Mouse (Mus musculus) hindbrain, embryonic 11.5 days (tissue): ENCODE measurements around the gene Gnmt. TPM values are rescaled to one million over a fixed set of nuclear protein-coding genes. Genes with fewer than 3 reads are reported as not detected.

Source experiments
- ATAC-seq: fragments of 200-750 bp; cut with Nextera tagmentation; 2 replicates; pipeline ENCODE4 v1.8.0; 2017; ENCODE audit warnings: mild to moderate bottlenecking, moderate TSS enrichment, moderate library complexity; ENCODE audit not compliant: low FRiP score
- DNase-seq: peaks from one replicate; pipeline ENCODE4 v3.0.0-alpha.2; 2015; ENCODE audit warnings: low spot score
- H3K27ac ChIP-seq: fragments of 300-500 bp; sonication (generic); 2 replicates; pipeline ENCODE4 v1.5.1; 2014; ENCODE audit warnings: mild to moderate bottlenecking, low read depth, low read length
- H3K27me3 ChIP-seq: fragments of 300-500 bp; sonication (generic); 2 replicates; pipeline ENCODE4 v1.6.1; 2014; ENCODE audit warnings: mild to moderate bottlenecking, low read length, moderate library complexity, mixed read lengths; ENCODE audit not compliant: control insufficient read depth, insufficient read depth
- H3K36me3 ChIP-seq: fragments of 300-500 bp; sonication (generic); 2 replicates; pipeline ENCODE4 v1.6.1; 2014; ENCODE audit warnings: mild to moderate bottlenecking, low read length, moderate library complexity, mixed read lengths; ENCODE audit not compliant: control insufficient read depth, insufficient read depth
- H3K4me1 ChIP-seq: fragments of 300-500 bp; sonication (generic); replicated peaks from 2 replicates; pipeline ENCODE4 v1.6.1; 2014; ENCODE audit warnings: low read length, mixed read lengths; ENCODE audit not compliant: control insufficient read depth, insufficient read depth
- H3K4me2 ChIP-seq: fragments of 300-500 bp; sonication (generic); replicated peaks from 2 replicates; pipeline ENCODE4 v1.6.1; 2014; ENCODE audit warnings: mild to moderate bottlenecking, low read depth, low read length
- H3K4me3 ChIP-seq: fragments of 300-500 bp; sonication (generic); 2 replicates; pipeline ENCODE4 v1.5.1; 2014; ENCODE audit warnings: low read depth, low read length
- H3K9ac ChIP-seq: fragments of 300-500 bp; sonication (generic); 2 replicates; pipeline ENCODE4 v1.6.1; 2014; ENCODE audit warnings: low read depth, low read length
- H3K9me3 ChIP-seq: fragments of 300-500 bp; sonication (generic); 2 replicates; pipeline ENCODE4 v1.6.1; 2016; ENCODE audit warnings: low read length; ENCODE audit not compliant: control insufficient read depth
- WGBS: fragments of 180-500 bp; shearing (Covaris S2); extraction: QIAGEN DNeasy Blood & Tissue Kit; methylation state at CpG from one replicate; pipeline ENCODE4 v1.1.7; 2014; 5-methylcytosine and 5-hydroxymethylcytosine counted together
- polyA plus RNA-seq: library from polyadenylated mRNA; unstranded; fragments of >200 nt; fragmentation: Nextera tagmentation; extraction: Ambion mirVana; gene quantifications from 2 replicates; pipeline ENCODE4 v1.2.1, GENCODE M21; 2014

The Gnmt gene
- polyA plus RNA-seq, 1 experiment from 2014 or later, result 0.48 TPM

DNA sequence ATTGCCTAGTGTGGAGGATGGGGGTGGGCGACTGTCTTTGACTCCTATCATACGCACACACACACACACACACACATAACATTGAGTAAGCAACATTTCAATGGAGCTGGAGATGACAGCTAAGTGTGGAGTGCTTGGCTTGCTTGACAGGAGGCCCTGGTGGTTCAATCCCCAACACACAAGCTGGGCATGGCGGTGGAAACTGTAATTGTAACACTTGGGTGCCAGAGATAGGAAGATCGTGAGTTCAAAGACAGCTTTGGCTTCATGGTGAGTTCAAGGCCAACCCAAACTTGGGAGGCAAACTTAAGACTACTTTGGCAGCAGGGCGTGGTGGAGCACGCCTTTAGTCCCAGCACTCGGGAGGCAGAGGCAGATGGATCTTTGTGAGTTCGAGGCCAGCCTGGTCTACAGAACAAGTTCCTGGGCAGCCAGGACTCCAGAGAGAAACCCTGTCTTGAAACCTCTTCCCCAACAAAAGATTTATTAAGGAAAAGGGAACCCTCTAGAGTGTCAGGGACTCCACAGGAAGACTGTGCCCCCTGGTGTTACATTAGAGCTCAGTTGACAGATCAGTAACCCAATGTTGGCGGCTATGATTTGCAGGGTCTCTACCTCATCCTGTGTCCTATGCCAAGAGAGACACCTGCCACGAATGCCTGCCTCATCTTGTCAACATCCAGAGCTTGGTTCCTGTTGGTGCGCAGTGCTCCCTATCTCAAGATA lies 14.0 kb downstream of the Gnmt start:
- Histone ChIP-seq H3K27ac (no peak overlapping the region), H3K4me3 (no peak overlapping the region), H3K36me3 (0 out of 2 replicates have a peak, but pooled peaks cover 2% of the 10 kb centered on the region), H3K9me3 (no peaks in the 10 kb centered on the region), H3K4me2 (no peak overlapping the region), H3K27me3 (no peaks in the 10 kb centered on the region), H3K4me1 (peaks cover 4% of the 10 kb centered on the region), H3K9ac (no peak overlapping the region)
- ATAC-seq (no peak), DNase-seq (no peak)
- WGBS, result 96% methylated on average over 11 of the region's 11 CpGs

DNA sequence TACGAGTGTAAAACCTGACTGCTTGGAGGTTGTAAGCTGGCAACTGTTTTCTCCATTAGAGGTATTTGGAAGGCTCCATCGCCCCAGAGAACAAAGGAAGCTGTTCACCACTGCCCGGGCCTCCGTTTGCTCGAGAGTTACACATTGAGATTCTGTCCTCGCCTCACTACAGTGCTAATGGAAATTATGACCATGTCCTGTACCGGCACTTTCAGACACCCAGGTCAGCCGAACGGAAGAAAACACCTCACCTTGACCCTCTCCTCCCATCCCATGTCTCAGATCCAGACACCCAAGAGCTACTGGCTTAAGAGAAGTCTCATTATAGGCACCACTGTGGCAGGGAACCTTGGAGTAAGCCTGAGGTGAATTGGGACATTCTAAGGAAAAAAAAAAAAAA lies 15.1 kb downstream of the Gnmt start:
- DNase-seq (no peak), ATAC-seq (no peak)
- Histone ChIP-seq H3K27me3 (no peaks in the 10 kb centered on the region), H3K36me3 (0 out of 2 replicates have a peak, but pooled peaks cover 2% of the 10 kb centered on the region), H3K4me2 (no peak overlapping the region), H3K27ac (no peak overlapping the region), H3K4me3 (no peak overlapping the region), H3K9ac (no peak overlapping the region), H3K4me1 (peaks cover 4% of the 10 kb centered on the region), H3K9me3 (no peaks in the 10 kb centered on the region)
- 91% methylated on average over 9 of the region's 9 CpGs for WGBS

DNA sequence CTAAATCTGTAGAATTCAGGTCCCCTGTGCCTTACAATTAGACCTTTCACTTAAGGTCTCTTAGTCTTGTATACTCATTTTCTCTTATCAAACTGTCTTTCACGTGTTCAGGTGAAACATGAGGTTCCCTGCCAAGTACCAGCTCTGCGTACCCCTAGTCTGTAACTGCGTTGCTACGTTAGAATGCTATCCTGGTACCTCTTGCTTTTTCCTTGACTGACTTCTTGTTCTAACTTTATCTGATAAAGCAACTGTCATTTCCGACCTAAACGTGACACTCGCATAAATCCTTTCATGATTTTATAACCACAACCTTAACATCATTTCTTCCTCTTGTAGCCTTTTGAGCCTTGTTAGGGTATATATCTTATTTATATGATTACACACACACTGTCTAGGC lies 16.5 kb downstream of the Gnmt start:
- H3K4me3 ChIP-seq, result peak overlapping the region; percentile 92
- 78% methylated on average over 7 of the region's 7 CpGs for WGBS
- no peak for DNase-seq
- no peak overlapping the region for H3K27ac ChIP-seq
- H3K27me3 ChIP-seq, result no peaks in the 10 kb centered on the region
- peak overlapping the region; percentile 87 for H3K9ac ChIP-seq
- peak overlapping the region; percentile 99 for H3K4me2 ChIP-seq
- H3K36me3 ChIP-seq, result 0 out of 2 replicates have a peak, but pooled peaks cover 2% of the 10 kb centered on the region
- no peaks in the 10 kb centered on the region for H3K9me3 ChIP-seq
- ATAC-seq, result no peak
- H3K4me1 ChIP-seq, result peaks cover 4% of the 10 kb centered on the region

- ATAC-seq, result peak; percentile 67
- H3K9ac ChIP-seq, result peak overlapping the region; percentile 87
Measured at GRCm38 (mm10) chr17:46711612-46712271, 17.2 kb downstream of the Gnmt start.

DNA sequence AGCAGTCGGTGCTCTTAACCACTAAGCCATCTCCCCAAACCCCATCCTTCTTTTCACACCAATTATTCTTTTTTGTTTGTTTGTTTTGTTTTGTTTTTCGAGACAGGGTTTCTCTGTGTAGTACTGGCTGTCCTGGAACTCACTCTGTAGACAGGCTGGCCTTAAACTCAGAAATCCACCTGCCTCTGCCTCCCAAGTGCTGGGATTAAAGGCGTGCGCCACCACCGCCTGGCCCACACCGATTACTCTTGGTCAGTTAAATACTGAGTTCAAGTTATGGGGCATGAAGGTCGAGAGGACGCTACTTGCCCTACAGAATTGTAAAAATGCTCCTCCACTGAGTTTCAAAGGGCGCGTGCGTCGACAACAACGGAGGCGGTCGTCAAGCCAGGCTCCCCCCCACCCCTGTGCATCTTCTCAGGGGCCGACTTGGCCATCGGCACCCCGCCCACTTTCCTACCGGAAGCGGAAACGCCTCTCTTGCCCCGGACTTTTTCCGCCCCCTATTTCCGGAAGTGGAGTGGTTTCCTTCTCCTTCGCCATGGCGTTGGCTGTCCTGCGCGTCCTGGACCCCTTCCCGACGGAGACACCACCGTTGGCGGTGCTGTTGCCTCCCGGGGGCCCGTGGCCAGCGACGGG lies 17.9 kb downstream of the Gnmt start, which contains the start of gene Pex6:
Pex6 (plus strand) TSS at position 505 of the 639 bp plus-strand sequence.
- no peaks in the 10 kb centered on the region for H3K9me3 ChIP-seq
- H3K4me2 ChIP-seq, result peak within 1 kb of the TSS; percentile 99
- H3K36me3 ChIP-seq, result 0 out of 2 replicates have a peak, but pooled peaks cover 2% of the 10 kb centered on the region
- 10% methylated on average over 36 of the region's 36 CpGs for WGBS
- ATAC-seq (peak; percentile 93), DNase-seq (peak; percentile 96)
- H3K4me3 ChIP-seq, result peak within 1 kb of the TSS; percentile 92
- peak within 1 kb of the TSS; percentile 42; the same call in 1 of the 2 replicates for H3K27ac ChIP-seq
- H3K4me1 ChIP-seq, result peaks cover 4% of the 10 kb centered on the region
- no peaks in the 10 kb centered on the region for H3K27me3 ChIP-seq
- peak within 1 kb of the TSS; percentile 87 for H3K9ac ChIP-seq

More at GRCm38 (mm10) chr17:46711612-46712271, 17.2 kb downstream of the Gnmt start:
- H3K27me3 ChIP-seq, result no peaks in the 10 kb centered on the region
- peak overlapping the region; percentile 99 for H3K4me2 ChIP-seq
- no peaks in the 10 kb centered on the region for H3K9me3 ChIP-seq
- 0 out of 2 replicates have a peak, but pooled peaks cover 2% of the 10 kb centered on the region for H3K36me3 ChIP-seq
- peaks cover 4% of the 10 kb centered on the region for H3K4me1 ChIP-seq
- H3K27ac ChIP-seq, result peak overlapping the region; percentile 42; the same call in 1 of the 2 replicates
- H3K4me3 ChIP-seq, result peak overlapping the region; percentile 92
- WGBS, result under 1% methylated on average over 53 of the region's 76 CpGs
- DNase-seq, result no peak

DNA sequence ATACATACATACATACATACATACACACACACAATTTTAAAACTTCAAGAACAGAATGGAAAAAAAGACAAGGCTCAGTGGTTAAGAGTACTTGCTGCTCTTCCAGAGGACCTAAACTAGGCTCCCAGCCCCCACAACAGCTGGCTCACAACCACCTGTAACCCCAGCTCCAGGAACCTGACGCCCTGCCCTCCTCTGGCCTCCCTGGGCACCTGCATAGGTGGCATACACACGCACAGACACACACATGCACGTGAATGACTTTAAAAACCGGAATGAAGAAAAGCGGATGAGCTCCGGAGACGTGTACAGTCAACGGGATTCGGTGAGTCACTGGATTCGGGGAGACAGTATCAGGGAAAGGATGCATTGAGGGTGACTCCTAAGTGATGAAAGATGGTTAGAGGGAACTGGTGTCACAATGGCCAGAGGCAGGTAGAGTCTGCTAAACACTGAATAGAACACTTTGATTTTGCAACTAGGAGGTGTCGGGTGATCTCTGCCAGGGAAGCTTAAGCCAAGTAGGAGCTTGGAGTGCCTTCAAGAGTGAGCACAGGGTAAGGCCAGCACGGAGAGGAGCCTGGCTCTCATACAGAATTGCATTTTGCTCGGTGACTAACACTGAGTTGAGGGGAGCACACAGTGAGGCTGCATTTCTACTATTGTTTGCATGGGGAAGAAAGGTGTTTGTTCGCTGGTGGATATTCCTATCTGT lies 22.4 kb downstream of the Gnmt start:
- Histone ChIP-seq H3K9ac (no peak overlapping the region), H3K4me2 (no peak overlapping the region), H3K36me3 (no peaks in the 10 kb centered on the region), H3K27ac (no peak overlapping the region), H3K9me3 (no peaks in the 10 kb centered on the region), H3K27me3 (no peaks in the 10 kb centered on the region), H3K4me3 (no peak overlapping the region), H3K4me1 (0 out of 2 replicates have a peak, but pooled peaks cover 4% of the 10 kb centered on the region)
- WGBS, result 95% methylated on average over 14 of the region's 14 CpGs
- ATAC-seq (no peak), DNase-seq (no peak)

- ATAC-seq (peak; percentile 97), DNase-seq (peak; percentile 97)
- H3K36me3 ChIP-seq, result no peaks in the 10 kb centered on the region
- H3K27ac ChIP-seq, result peak within 1 kb of the TSS; percentile 85
- H3K9me3 ChIP-seq, result no peaks in the 10 kb centered on the region
- 0 out of 2 replicates have a peak, but pooled peaks cover 4% of the 10 kb centered on the region for H3K4me1 ChIP-seq
- H3K9ac ChIP-seq, result peak within 1 kb of the TSS; percentile 90
- H3K4me2 ChIP-seq, result peak within 1 kb of the TSS; percentile 70
- peak within 1 kb of the TSS; percentile 92 for H3K4me3 ChIP-seq
- WGBS, result 2% methylated on average over 48 of the region's 48 CpGs
- no peaks in the 10 kb centered on the region for H3K27me3 ChIP-seq
Measured at GRCm38 (mm10) chr17:46704887-46705835, 23.8 kb downstream of the Gnmt start, which contains the start of gene Ppp2r5d. Ppp2r5d (minus strand) TSS chr17:46705111.
